Mouse (Mus musculus) lung, postnatal 25 days (tissue): Measurements from ENCODE around the gene Erich6b.

Experiments used
- DNase-seq: peaks from one replicate; pipeline ENCODE4 v3.0.0; 2022; ENCODE audit warnings: low spot score

Gene Erich6b

DNA sequence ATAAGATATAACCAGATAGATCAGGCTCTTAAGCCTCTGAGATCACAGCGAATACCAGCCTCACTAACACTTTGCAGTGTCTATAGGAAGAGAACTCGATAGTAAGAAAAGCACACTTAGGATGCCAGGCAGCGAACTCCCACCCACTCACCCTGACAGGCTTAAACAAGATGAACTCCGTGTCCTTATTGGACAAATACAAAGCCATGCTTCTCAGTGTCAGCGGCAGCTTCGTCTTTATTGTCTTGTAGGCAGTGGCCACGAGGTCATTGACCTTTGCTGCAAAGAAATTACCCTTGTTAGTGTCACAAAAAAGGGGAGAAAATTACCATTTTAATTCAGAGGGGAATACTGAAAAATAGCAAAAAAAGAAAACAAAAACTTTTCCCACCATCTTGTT lies 65.7 kb downstream of the Erich6b start:
- no peak for DNase-seq

DNA sequence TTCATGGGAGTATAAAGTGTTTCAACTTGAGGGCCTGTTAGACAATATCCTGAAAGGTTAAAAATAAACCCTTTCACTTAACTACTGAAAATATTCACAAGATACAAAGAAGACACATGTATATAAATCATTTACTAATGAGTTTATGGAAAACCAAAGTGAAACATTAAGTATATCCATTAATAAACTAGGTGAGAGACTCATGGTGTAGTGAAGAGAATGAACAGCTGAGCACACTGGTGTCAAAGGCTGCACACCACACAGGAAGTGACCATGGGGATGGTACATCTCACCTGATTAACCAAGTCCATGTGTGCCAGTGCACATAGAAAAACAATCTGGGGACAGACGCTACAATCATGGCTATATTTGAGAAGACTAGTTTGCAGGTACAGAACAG lies 66.9 kb downstream of the Erich6b start:
- no peak for DNase-seq

DNA sequence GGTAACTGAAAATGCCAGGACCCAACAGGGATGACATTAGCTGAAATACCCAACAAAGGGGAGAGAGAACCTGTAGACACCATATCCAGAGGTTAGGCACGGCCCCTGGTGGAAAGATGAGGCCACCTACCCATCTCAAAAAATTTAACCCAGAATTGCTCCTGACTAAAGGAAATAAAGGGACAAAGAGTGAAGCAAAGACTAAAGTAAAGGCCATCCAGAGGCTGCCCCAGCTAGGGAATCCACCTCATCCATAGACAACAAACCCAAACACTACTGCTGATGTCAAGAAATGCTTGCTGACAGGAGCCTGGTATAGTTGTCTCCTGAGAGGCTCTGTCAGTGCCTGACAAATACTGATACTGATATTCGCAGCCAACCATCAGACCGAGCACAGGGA lies 69.7 kb downstream of the Erich6b start:
- no peak for DNase-seq

DNA sequence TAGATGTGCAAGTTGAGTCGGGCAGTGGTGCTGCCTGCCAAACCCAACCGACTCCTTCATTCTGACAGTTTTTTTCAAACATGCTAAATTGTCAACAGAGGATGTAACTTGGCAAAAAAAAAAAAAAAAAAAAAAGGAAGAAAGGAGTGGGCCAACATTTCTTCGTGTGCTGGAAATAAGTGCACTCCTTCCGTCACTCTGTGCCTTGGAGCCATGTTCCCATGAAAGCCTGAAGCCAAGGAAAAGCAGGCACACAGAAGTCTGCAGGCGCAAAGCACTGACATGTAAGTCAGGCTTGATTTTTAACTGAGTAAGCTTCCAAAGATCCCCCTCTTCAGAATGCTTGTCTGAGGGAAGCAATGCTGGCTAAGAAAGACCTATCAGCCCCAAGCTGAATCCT lies 70.6 kb downstream of the Erich6b start:
- DNase-seq = no peak

DNA sequence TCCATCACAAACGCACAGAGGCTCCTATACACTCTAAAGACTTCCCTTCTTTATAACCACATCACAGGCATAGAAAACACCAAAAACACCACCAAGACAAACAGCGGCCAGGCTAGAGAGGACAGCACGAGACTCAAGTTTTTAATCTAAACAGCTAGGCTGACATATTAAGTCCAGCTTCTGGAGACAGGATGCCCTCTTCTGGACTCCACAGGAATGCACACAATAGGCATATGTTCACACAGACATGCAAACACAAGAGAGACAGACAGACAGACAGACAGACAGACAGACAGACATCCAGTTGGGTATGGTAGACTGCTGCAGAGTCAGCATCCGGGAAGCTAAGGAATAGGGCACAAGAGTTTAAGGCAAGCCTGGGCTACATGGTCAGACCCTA lies 71.6 kb downstream of the Erich6b start:
- DNase-seq = no peak

DNA sequence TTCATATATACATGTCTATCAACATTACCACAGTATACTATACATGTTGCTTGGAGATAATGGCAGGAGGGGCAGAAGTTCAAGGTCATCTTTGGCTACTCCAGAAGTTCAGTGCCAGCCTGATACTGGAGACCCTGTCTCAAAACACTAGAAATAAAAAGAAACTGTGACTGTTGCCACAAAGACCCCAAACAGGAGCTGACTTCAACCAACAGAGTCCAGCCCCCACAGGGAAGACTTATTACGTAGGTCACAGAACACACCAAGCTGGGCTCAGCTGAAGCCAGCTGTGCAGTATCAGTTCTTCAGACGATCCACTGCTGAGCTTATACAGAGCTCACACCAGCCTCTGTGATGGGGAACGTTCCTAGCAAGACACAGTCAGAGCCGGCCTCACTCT lies 74.4 kb downstream of the Erich6b start:
- DNase-seq = no peak
